Mouse (Mus musculus): Measurements from ENCODE around the gene Snap47.
A peak's percentile ranks its signal among the peaks of the same experiment; 100 is the strongest.

Gene Snap47

DNA sequence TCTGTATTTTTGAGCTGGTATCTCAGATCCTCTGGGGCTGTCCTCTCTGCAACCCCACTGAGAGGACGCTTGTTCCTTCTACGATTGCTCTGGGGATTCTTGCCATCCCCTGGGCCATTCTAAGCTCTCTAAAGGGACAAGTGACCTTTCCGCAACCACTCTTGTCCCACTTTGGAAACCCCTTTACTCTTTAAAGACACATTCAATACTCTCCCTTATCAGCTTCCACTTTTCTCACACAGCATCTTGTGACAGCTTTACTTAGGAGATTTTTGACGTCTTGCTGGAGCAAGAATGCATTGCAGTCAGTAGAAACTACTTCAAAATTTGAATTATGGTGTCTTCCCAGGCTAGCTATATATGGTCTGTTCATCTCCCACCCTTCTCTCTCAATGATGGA is at the start of gene Snap47:
Gene Snap47, minus strand, starts transcription at position 101 of the 400 bp plus-strand sequence.
- no peak for DNase-seq (ENCODE audit: low read depth, low spot score)

DNA sequence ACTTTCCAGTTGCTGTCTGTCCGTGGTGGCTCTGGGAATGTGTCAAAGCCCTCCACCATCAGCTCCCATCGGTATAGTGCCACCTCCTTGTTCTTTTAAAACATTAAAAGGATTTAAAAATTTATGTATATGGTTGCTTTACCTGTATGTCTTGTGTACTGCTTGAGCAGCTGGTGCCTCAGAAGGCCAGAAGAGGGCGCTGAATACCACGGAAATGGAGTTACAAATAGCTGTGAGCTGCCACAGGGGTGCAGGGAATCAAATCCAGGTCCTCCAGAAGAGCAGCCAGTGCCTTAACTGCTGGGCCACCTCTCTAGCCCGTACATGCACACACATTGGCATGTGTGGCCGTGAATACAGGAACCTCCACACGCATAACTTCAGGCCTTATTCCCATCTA is 46.8 kb upstream of the Snap47 start:
- DNase-seq (ENCODE audit: low read depth, low spot score), result peak; percentile 12

DNA sequence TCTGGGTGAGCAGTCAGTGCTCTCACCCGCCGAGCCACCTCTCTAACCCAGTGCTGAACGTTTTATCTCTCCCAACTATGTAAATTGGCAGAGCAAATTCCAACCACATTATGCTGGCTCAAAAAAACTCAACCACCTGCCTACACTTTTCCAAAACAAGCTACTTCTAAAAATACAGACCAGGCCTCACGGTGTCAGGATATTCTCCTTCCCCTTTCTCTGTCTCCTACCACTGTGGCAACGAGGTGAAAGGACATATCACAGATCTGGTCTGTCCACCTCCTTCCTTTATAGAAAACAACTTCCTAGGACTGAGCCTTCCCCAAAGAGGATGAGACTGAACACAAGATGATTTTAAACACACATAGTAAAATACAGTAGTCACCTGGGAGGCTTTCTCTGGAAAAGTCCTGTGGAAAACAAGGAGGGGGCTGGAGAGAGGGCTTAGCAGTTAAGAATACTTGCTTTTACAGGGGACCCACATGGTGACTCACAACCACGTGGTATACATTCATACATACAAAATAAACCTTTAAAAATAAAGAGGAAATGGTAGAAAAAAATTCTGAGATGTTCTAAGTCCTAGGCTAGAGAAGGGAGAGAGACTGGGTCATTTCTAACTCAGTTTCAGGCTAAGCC is 45.8 kb upstream of the Snap47 start:
- no peak for DNase-seq (ENCODE audit: low read depth, low spot score)

- no peak for DNase-seq (ENCODE audit: low read depth, low spot score)
These were observed 35.2 kb upstream of the Snap47 start for GRCm38 (mm10) chr11:59486222-59486621.

DNA sequence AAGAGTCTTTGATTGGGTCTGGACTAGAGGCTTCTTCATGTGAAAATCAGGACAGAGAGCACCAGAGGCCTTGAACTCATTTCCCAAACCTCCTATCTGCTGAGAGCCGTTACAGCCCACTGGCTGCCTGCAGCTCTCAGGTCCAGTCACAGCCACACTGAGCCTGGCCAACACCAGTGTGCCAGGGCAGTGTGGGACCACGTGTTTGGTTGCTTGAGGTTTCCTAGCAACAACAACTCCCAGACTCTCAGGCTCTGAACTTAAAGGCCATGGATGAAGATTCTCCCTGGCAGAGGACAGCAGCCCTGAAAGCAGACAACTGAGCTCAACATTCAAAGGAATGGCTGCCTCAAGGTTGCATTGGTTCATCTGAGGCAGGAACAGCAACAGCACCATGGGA is 34.7 kb upstream of the Snap47 start:
- DNase-seq (ENCODE audit: low read depth, low spot score), result no peak

- peak; percentile 72 for DNase-seq (ENCODE audit: low read depth, low spot score)
These were observed 32.2 kb upstream of the Snap47 start for GRCm38 (mm10) chr11:59483212-59483611.

DNA sequence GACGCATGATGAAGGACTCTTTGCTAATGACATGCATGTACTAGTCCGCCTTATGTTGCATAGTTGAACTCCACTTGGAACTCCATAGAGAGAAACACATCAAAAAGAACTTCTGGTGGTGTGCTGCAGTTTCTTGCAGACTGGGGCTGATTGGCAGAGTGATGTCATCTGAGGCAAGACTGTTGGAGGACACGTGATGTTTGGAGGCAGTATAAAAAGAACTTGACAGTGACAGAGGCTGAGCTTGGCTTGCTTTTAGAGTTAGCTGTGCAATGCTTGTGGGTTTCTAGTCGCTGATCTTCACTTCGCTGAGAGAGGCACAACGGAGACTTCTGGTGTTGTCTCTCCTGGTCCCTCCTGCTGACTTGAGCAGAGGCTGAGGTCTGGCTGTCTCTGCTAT is 26.3 kb upstream of the Snap47 start:
- no peak for DNase-seq (ENCODE audit: low read depth, low spot score)

GRCm38 (mm10) chr11:59472326-59472677 is 21.3 kb upstream of the Snap47 start, which contains the start of gene Zfp867:
Zfp867 (minus strand) TSS chr11:59472474.
- DNase-seq (ENCODE audit: low read depth, low spot score), result peak; percentile 92

DNA sequence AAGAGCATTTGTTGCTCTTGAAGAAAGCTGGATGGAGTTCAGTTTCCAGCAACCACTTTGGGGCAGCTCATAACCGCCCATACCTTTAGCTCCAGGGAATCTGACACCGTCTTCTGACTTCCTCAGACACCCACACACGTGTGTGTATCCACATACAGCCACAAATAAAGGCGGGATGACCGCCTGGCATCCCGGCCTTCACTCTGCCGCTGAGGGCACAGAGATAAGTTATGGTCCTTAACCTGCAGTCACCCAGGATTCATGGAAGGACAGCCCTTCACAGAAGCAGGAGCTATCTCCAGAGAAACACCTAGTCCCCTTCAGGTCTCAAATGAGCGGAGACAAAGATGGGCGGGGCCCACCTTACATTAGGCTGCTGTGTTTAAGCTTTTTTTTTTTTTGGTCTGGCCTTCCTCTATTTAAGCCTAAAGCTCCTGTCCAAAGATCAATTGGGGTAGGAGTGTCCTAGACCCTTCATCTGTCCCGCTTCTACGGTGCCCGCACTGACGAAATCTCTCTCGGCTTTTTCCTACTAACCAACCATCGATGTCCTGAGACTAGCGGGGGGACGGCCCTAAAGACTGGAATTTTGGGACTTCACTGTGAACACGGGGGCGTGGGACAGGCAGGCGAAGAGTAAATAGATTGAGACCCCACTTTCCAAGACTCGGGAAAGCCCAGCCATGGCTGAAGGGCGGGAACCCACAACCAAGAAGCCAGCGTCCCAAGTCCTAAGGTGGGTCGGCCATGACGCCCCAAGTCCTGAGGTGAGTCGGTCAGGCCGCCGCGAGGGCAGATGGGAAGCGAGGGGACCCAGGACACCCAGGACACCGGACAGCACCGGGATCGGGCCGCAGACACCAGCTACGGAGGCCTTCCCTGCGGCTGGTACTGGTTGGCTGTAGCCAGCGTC is 20.7 kb upstream of the Snap47 start:
- peak; percentile 21 for DNase-seq (ENCODE audit: low read depth, low spot score)

DNA sequence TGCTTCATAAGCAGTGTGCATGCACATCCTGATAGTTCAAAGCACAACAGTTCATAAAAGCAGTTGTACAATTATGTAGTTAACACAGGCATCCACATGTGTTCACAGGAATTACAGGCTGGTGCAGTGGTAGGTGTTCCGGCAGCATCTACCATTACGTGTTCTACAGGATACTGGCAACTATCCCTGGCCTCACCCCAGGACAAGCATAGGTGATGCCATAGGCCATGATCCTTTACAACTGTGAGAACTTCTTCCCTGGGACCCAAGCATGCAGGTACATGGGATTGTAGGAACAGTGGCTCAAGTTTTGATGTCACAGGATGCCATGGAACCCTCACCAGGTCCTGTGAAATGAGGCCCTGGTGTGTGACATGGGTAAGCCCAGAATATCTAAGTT is 9.5 kb upstream of the Snap47 start:
- DNase-seq (ENCODE audit: low read depth, low spot score), result no peak

DNA sequence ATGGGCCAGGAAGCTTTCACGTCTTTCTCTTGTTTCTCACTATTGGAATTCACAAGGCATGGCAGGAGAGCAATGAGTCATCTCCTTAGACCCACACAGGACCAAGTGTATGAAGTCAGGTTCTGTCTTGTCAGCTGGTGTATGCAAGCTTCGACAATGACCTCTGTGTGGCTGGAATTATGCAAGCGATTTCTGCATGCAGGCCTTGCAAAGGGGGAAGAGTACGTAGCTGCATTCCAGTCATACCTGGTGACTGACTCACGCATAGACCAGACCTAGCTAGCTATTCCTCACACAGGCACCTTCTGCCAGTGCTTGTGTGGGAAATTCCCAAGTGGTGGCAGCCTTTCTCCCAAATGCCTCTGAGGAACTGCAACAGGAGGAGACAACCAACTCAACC is 8.0 kb upstream of the Snap47 start:
- DNase-seq (ENCODE audit: low read depth, low spot score), result no peak

DNA sequence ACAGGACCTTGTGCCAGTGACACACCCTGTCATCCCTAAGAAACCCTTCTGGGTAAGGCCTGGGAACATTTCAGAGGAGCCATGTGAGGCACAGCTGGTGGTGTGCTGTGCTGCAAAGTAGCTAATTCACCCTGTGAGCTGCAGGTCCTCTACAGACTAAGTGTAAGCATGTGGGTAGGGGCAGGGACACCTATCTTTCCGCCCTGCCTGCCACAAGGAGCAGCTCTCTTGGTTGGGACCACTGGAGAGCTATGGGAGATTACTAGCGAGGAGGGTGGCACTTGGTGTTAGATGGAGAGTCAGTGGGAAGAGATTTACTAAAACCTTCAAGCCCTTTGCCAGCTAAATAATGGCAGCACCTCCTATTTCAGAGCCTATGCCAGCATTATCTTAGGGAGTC is 5.9 kb upstream of the Snap47 start:
- DNase-seq (ENCODE audit: low read depth, low spot score), result no peak

- DNase-seq (ENCODE audit: low read depth, low spot score), result no peak
These were observed 5.4 kb upstream of the Snap47 start for GRCm38 (mm10) chr11:59456346-59456745.

DNA sequence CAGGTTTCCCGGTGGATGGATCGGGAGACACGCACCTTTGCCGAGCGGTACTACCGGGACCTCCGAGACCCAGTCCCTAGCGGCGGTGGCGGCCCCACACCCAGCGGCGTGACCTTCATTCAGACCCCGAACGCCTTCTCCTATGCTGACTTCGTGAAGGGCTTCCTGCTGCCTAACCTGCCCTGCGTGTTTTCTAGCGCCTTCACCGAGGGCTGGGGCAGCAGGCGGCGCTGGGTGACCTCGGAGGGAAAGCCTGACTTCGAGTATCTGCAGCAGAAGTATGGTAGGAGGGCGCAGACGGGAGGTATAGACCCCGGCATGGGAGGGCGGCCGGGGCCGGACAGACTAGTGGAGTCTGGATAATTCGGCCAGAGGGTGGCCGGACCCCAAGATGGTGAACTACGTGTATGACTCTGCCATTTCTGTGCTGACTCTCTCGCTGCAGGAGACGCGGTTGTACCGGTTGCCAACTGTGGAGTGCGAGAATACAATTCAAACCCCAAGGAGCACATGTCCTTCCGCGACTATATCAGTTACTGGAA is 685 bp downstream of the Snap47 start:
- peak; percentile 73 for DNase-seq (ENCODE audit: low read depth, low spot score)

GRCm38 (mm10) chr11:59449741-59450229 is 1.2 kb downstream of the Snap47 start, which contains the start of gene Jmjd4:
Jmjd4 (plus strand) TSS chr11:59450045.
- DNase-seq (ENCODE audit: low read depth, low spot score), result peak; percentile 91

GRCm38 (mm10) chr11:59443102-59443501 is 7.9 kb downstream of the Snap47 start:
- DNase-seq (ENCODE audit: low read depth, low spot score), result no peak

- DNase-seq (ENCODE audit: low read depth, low spot score), result no peak
These were observed 13.0 kb downstream of the Snap47 start for GRCm38 (mm10) chr11:59437954-59438353.

GRCm38 (mm10) chr11:59432261-59432660 is 18.7 kb downstream of the Snap47 start:
- DNase-seq (ENCODE audit: low read depth, low spot score), result no peak

GRCm38 (mm10) chr11:59429959-59430358 is 21.0 kb downstream of the Snap47 start:
- no peak for DNase-seq (ENCODE audit: low read depth, low spot score)

DNA sequence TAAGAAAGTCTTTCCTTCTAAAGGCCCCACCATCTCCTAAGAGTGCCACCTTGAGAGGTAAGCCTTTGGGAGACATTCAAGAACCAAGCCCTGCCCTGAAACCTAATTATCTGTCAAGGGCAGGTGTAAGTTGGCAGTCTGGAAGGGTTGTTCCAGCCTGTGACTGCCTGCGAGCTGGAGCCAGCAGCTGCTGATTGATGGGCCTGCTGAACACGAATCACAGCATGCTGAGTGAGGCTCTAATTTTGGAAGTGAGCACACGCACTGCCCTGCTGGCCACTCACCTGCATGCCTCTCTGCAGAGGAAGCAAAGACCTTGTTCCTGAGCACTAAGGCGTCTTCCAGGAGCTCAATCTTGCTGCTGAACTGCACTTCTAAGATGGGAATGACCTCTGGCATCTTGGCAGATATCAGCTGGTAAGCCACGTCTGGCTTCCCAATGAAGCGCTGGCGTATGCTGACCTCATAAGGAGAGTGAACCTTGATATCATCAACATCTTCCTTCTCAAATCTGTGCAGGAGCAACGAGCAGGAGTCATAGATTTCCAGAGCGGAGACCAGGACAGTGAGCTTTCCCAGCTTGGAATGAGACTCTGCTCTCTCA is 22.8 kb downstream of the Snap47 start:
- no peak for DNase-seq (ENCODE audit: low read depth, low spot score)

GRCm38 (mm10) chr11:59425671-59426101 is 25.3 kb downstream of the Snap47 start:
- DNase-seq (ENCODE audit: low read depth, low spot score), result peak; percentile 79

- DNase-seq (ENCODE audit: low read depth, low spot score), result no peak
These were observed 27.9 kb downstream of the Snap47 start for GRCm38 (mm10) chr11:59423010-59423588.

Data from CD4-positive, CD25-positive, alpha-beta regulatory T cell, adult 2 months (primary cell).